Mouse (Mus musculus) hematopoietic stem cell, adult 5-6 weeks (primary cell): ENCODE results near the gene Shc3. TPM values are rescaled to one million over a fixed set of nuclear protein-coding genes. Genes with fewer than 3 reads are reported as not detected.

Source experiments
- total RNA-seq: library from RNA; stranded (forward); fragments of 172-1452, 232-1000 nt; gene quantifications from 2 replicates; pipeline ENCODE4 v1.2.3, GENCODE M21; 2017

Gene Shc3
- total RNA-seq, 1 experiment from 2014 or later = not detected

Other genes starting within 250 kb of the Shc3 start
- 2.8 and 2.9 TPM in 2 replicates for gene S1pr3, start 160.8 kb downstream of the Shc3 start, total RNA-seq
- gene Cks2, start 75.8 kb upstream of the Shc3 start, total RNA-seq = 102 and 128 TPM in 2 replicates
- gene Secisbp2, start 82.3 kb upstream of the Shc3 start, total RNA-seq = 29.4 and 35.8 TPM in 2 replicates
- 16.9 and 26.5 TPM in 2 replicates for gene Sema4d, start 224.3 kb upstream of the Shc3 start, total RNA-seq